Mouse (Mus musculus) heart, embryonic 16.5 days (tissue): ENCODE measurements at regions not wholly inside any gene's neighbourhood (a gene's known extent, or its start where the extent isn't known, plus 50 kb on each side); places are given as distances from the start of the nearest gene placed in this dataset.

ENCODE experiments used
- ATAC-seq: fragments of 200-750 bp; cut with Nextera tagmentation; replicated peaks from 2 replicates; pipeline ENCODE4 v1.8.0; 2017; ENCODE audit warnings: moderate number of reproducible peaks; ENCODE audit not compliant: insufficient read depth, low FRiP score; ENCODE audit errors: extremely low read depth
- H3K27ac ChIP-seq: fragments of 300-500 bp; sonication (generic); 2 replicates; pipeline ENCODE4 v1.5.1; 2014; ENCODE audit warnings: mild to moderate bottlenecking, low read length, control low read depth, moderate library complexity
- H3K27me3 ChIP-seq: fragments of 300-500 bp; sonication (generic); 2 replicates; pipeline ENCODE4 v1.6.1; 2014; ENCODE audit warnings: low read length, mixed read lengths; ENCODE audit not compliant: control insufficient read depth, insufficient read depth
- H3K36me3 ChIP-seq: fragments of 300-500 bp; sonication (generic); 2 replicates; pipeline ENCODE4 v1.6.1; 2014; ENCODE audit not compliant: control insufficient read depth, insufficient read depth
- H3K4me1 ChIP-seq: fragments of 300-500 bp; sonication (generic); 2 replicates; pipeline ENCODE4 v1.6.1; 2014; ENCODE audit warnings: low read length, mixed read lengths; ENCODE audit not compliant: control insufficient read depth, insufficient read depth
- H3K4me2 ChIP-seq: fragments of 300-500 bp; sonication (generic); 2 replicates; pipeline ENCODE4 v1.6.1; 2014; ENCODE audit warnings: low read depth, mild to moderate bottlenecking, control low read depth, low read length
- H3K4me3 ChIP-seq: fragments of 300-500 bp; sonication (generic); 2 replicates; pipeline ENCODE4 v1.5.1; 2014; ENCODE audit warnings: mild to moderate bottlenecking, control low read depth, low read length
- H3K9ac ChIP-seq: fragments of 300-500 bp; sonication (generic); 2 replicates; pipeline ENCODE4 v1.6.1; 2014; ENCODE audit warnings: low read length, control low read depth
- H3K9me3 ChIP-seq: fragments of 300-500 bp; sonication (generic); replicated peaks from 2 replicates; pipeline ENCODE4 v1.6.1; 2016; ENCODE audit warnings: low read length; ENCODE audit not compliant: control insufficient read depth
- WGBS: fragments of 180-500 bp; shearing (Covaris S2); extraction: QIAGEN DNeasy Blood & Tissue Kit; methylation state at CpG from one replicate; pipeline ENCODE4 v1.1.7; 2014; 5-methylcytosine and 5-hydroxymethylcytosine counted together

GRCm38 (mm10) chr9:84774348-84774747 is 538.2 kb upstream of the Gm11114 start:
- Histone ChIP-seq H3K4me2 (no peak overlapping the region; the same call in 1 of the 2 replicates), H3K4me3 (no peak overlapping the region), H3K4me1 (no peaks in the 10 kb centered on the region), H3K9ac (no peak overlapping the region), H3K36me3 (no peaks in the 10 kb centered on the region), H3K27ac (no peak overlapping the region), H3K9me3 (no peaks in the 10 kb centered on the region), H3K27me3 (no peaks in the 10 kb centered on the region)
- 41% methylated on average over 11 of the region's 11 CpGs for WGBS
- no peak for ATAC-seq

- no peaks in the 10 kb centered on the region for H3K36me3 ChIP-seq
- 35% methylated on average over 2 of the region's 2 CpGs for WGBS
- H3K4me3 ChIP-seq, result no peak overlapping the region
- no peak overlapping the region for H3K9ac ChIP-seq
- H3K9me3 ChIP-seq, result no peaks in the 10 kb centered on the region
- no peaks in the 10 kb centered on the region for H3K27me3 ChIP-seq
- H3K27ac ChIP-seq, result no peak overlapping the region
- H3K4me1 ChIP-seq, result no peaks in the 10 kb centered on the region
- no peak overlapping the region for H3K4me2 ChIP-seq
- no peak for ATAC-seq
Observed at GRCm38 (mm10) chr9:84775190-84775589, 537.4 kb upstream of the Gm11114 start.

GRCm38 (mm10) chr9:84779125-84779524 is 533.4 kb upstream of the Gm11114 start:
- Histone ChIP-seq H3K9ac (no peak overlapping the region), H3K36me3 (no peaks in the 10 kb centered on the region), H3K4me1 (no peaks in the 10 kb centered on the region), H3K9me3 (no peaks in the 10 kb centered on the region), H3K27me3 (no peaks in the 10 kb centered on the region), H3K4me3 (no peak overlapping the region), H3K27ac (no peak overlapping the region), H3K4me2 (no peak overlapping the region)
- WGBS, result 87% methylated on average over 1 of the region's 1 CpGs
- ATAC-seq, result no peak

- H3K36me3 ChIP-seq, result no peaks in the 10 kb centered on the region
- no peak overlapping the region for H3K27ac ChIP-seq
- H3K4me2 ChIP-seq, result no peak overlapping the region
- H3K27me3 ChIP-seq, result no peaks in the 10 kb centered on the region
- H3K9ac ChIP-seq, result no peak overlapping the region
- no peaks in the 10 kb centered on the region for H3K9me3 ChIP-seq
- ATAC-seq, result no peak
- H3K4me1 ChIP-seq, result no peaks in the 10 kb centered on the region
- no peak overlapping the region for H3K4me3 ChIP-seq
Observed at GRCm38 (mm10) chr9:84825768-84826167, 486.8 kb upstream of the Gm11114 start.

GRCm38 (mm10) chr9:84828934-84829333 is 483.6 kb upstream of the Gm11114 start:
- H3K36me3 ChIP-seq, result no peaks in the 10 kb centered on the region
- no peak for ATAC-seq
- WGBS, result 50% methylated on average over 5 of the region's 5 CpGs
- no peak overlapping the region for H3K4me2 ChIP-seq
- H3K27ac ChIP-seq, result no peak overlapping the region
- no peaks in the 10 kb centered on the region for H3K9me3 ChIP-seq
- no peak overlapping the region for H3K4me3 ChIP-seq
- no peaks in the 10 kb centered on the region for H3K27me3 ChIP-seq
- H3K9ac ChIP-seq, result no peak overlapping the region
- H3K4me1 ChIP-seq, result no peaks in the 10 kb centered on the region

- 54% methylated on average over 2 of the region's 2 CpGs for WGBS
- H3K4me2 ChIP-seq, result no peak overlapping the region
Observed at GRCm38 (mm10) chr9:84830639-84831038, 481.9 kb upstream of the Gm11114 start.

GRCm38 (mm10) chr9:84837498-84837897 is 475.1 kb upstream of the Gm11114 start:
- Histone ChIP-seq H3K9ac (no peak overlapping the region), H3K4me2 (no peak overlapping the region), H3K27me3 (no peaks in the 10 kb centered on the region), H3K4me3 (no peak overlapping the region), H3K27ac (no peak overlapping the region), H3K9me3 (no peaks in the 10 kb centered on the region), H3K4me1 (no peaks in the 10 kb centered on the region), H3K36me3 (no peaks in the 10 kb centered on the region)
- 85% methylated on average over 1 of the region's 1 CpGs for WGBS
- no peak for ATAC-seq

More at GRCm38 (mm10) chr9:84830639-84831038, 481.9 kb upstream of the Gm11114 start:
- H3K27ac ChIP-seq, result no peak overlapping the region
- H3K36me3 ChIP-seq, result no peaks in the 10 kb centered on the region
- no peaks in the 10 kb centered on the region for H3K9me3 ChIP-seq
- no peak overlapping the region for H3K4me3 ChIP-seq
- no peaks in the 10 kb centered on the region for H3K4me1 ChIP-seq
- H3K9ac ChIP-seq, result no peak overlapping the region
- H3K27me3 ChIP-seq, result no peaks in the 10 kb centered on the region
- no peak for ATAC-seq

- ATAC-seq, result no peak
- Histone ChIP-seq H3K27ac (no peak overlapping the region), H3K9ac (no peak overlapping the region), H3K4me2 (no peak overlapping the region), H3K4me3 (no peak overlapping the region), H3K4me1 (no peaks in the 10 kb centered on the region), H3K27me3 (no peaks in the 10 kb centered on the region), H3K36me3 (no peaks in the 10 kb centered on the region), H3K9me3 (no peaks in the 10 kb centered on the region)
Observed at GRCm38 (mm10) chr9:84844021-84844420, 468.6 kb upstream of the Gm11114 start.

- WGBS, result 67% methylated on average over 6 of the region's 6 CpGs
- no peaks in the 10 kb centered on the region for H3K9me3 ChIP-seq
- H3K27ac ChIP-seq, result no peak overlapping the region
- no peaks in the 10 kb centered on the region for H3K27me3 ChIP-seq
- H3K4me3 ChIP-seq, result no peak overlapping the region
- ATAC-seq, result no peak
- no peak overlapping the region for H3K4me2 ChIP-seq
- no peak overlapping the region for H3K9ac ChIP-seq
- no peaks in the 10 kb centered on the region for H3K36me3 ChIP-seq
- H3K4me1 ChIP-seq, result no peaks in the 10 kb centered on the region
Observed at GRCm38 (mm10) chr9:84861600-84861999, 451.0 kb upstream of the Gm11114 start.

- Histone ChIP-seq H3K4me2 (no peak overlapping the region), H3K4me3 (no peak overlapping the region), H3K4me1 (no peaks in the 10 kb centered on the region), H3K36me3 (no peaks in the 10 kb centered on the region), H3K9me3 (no peaks in the 10 kb centered on the region), H3K9ac (no peak overlapping the region), H3K27me3 (no peaks in the 10 kb centered on the region), H3K27ac (no peak overlapping the region)
- 86% methylated on average over 5 of the region's 5 CpGs for WGBS
- ATAC-seq, result no peak
Observed at GRCm38 (mm10) chr9:84863431-84863830, 449.1 kb upstream of the Gm11114 start.
